Mouse (Mus musculus) liver, postnatal 0 days (tissue): ENCODE results near the gene Krtap4-1. TPM values are rescaled to one million over a fixed set of nuclear protein-coding genes. Genes with fewer than 3 reads are reported as not detected.
"Not testable (repeated sequence)": the region's sequence is repeated elsewhere in the genome, so short reads cannot be mapped to it uniquely, and the experiment has no call there.

Source experiments
- ATAC-seq: fragments of 200-750 bp; cut with Nextera tagmentation; 2 replicates; pipeline ENCODE4 v1.8.0; 2017; ENCODE audit warnings: mild to moderate bottlenecking, moderate library complexity
- DNase-seq: peaks from one replicate; pipeline ENCODE4 v3.0.0-alpha.2; 2016
- H3K27ac ChIP-seq: fragments of 300-500 bp; sonication (generic); 2 replicates; pipeline ENCODE4 v1.5.1; 2014; ENCODE audit warnings: antibody characterized with exemption, moderate library complexity, mild to moderate bottlenecking, low read depth
- H3K27me3 ChIP-seq: fragments of 300-500 bp; sonication (generic); 2 replicates; pipeline ENCODE4 v1.6.1; 2014; ENCODE audit warnings: low read length, control low read depth, mixed read lengths; ENCODE audit not compliant: insufficient read depth
- H3K36me3 ChIP-seq: fragments of 300-500 bp; sonication (generic); replicated peaks from 2 replicates; pipeline ENCODE4 v1.6.1; 2014; ENCODE audit warnings: mild to moderate bottlenecking, control low read depth, low read length, moderate library complexity, mixed read lengths; ENCODE audit not compliant: insufficient read depth
- H3K4me1 ChIP-seq: fragments of 300-500 bp; sonication (generic); 2 replicates; pipeline ENCODE4 v1.6.1; 2014; ENCODE audit warnings: antibody characterized with exemption, mild to moderate bottlenecking, control low read depth; ENCODE audit not compliant: insufficient read depth
- H3K4me2 ChIP-seq: fragments of 300-500 bp; sonication (generic); 2 replicates; pipeline ENCODE4 v1.6.1; 2014; ENCODE audit warnings: low read depth, mild to moderate bottlenecking, low read length, moderate library complexity, mixed read lengths
- H3K4me3 ChIP-seq: fragments of 300-500 bp; sonication (generic); 2 replicates; pipeline ENCODE4 v1.5.1; 2014; ENCODE audit warnings: low read depth, low read length
- H3K9ac ChIP-seq: fragments of 300-500 bp; sonication (generic); replicated peaks from 2 replicates; pipeline ENCODE4 v1.6.1; 2014; ENCODE audit warnings: mild to moderate bottlenecking, moderate library complexity
- H3K9me3 ChIP-seq: fragments of 300-500 bp; sonication (generic); 2 replicates; pipeline ENCODE4 v1.6.1; 2016; ENCODE audit warnings: mild to moderate bottlenecking, control low read depth, low read length, mixed read lengths
- CTCF ChIP-seq: sonication (generic); IDR thresholded peaks from 2 replicates; pipeline ENCODE4 v1.5.1; 2016; ENCODE audit warnings: antibody characterized with exemption, low read depth
- EP300 ChIP-seq: IDR thresholded peaks from 2 replicates; pipeline ENCODE4 v1.6.1; 2016; ENCODE audit warnings: antibody characterized with exemption, low read depth, mild to moderate bottlenecking
- WGBS: fragments of 180-500 bp; shearing (Covaris S2); extraction: QIAGEN DNeasy Blood & Tissue Kit; methylation state at CpG from one replicate; pipeline ENCODE4 v1.1.7; 2014; ENCODE audit not compliant: insufficient replicate concordance; 5-methylcytosine and 5-hydroxymethylcytosine counted together
- polyA plus RNA-seq: library from polyadenylated mRNA; unstranded; fragments of >200 nt; fragmentation: Nextera tagmentation; extraction: Ambion mirVana; gene quantifications from 2 replicates; pipeline ENCODE4 v1.2.1, GENCODE M21; 2015

Gene Krtap4-1
- polyA plus RNA-seq, 1 experiment from 2014 or later = not detected

GRCm38 (mm10) chr11:99634653-99635134 is 6.7 kb upstream of the Krtap4-1 start, which contains the start of gene Krtap4-2:
TSS of gene Krtap4-2 (minus strand) at chr11:99635084.
- WGBS = 32% methylated on average over 8 of the region's 8 CpGs
- H3K27ac ChIP-seq = no peak within 1 kb of the TSS
- no peaks in the 10 kb centered on the region for H3K9me3 ChIP-seq
- TF ChIP-seq CTCF = no peak
- H3K4me1 ChIP-seq = no peaks in the 10 kb centered on the region
- H3K27me3 ChIP-seq = no peaks in the 10 kb centered on the region
- DNase-seq (no peak), ATAC-seq (no peak)
- H3K36me3 ChIP-seq = no peaks in the 10 kb centered on the region
- H3K9ac ChIP-seq = no peak within 1 kb of the TSS
- no peak within 1 kb of the TSS for H3K4me3 ChIP-seq
- H3K4me2 ChIP-seq = no peak within 1 kb of the TSS

DNA sequence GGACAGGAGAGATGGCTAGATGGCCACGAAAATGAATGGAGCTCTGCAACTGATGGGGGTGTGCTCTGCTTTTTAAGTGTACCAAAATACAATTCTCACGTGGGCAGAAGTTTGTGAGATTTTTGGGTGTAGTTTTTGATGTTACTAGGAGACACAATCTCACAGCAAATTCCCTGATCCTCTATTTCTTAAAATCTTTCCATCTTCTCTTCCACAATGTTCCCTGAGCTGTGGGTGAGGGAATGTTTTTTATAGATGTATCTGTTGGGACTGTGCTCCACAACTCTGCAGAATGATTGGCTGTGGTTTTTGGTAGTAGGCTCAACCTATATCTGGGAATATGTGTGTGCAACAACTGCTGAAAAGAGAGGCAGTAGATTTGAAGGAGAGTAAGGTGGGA is 5.3 kb upstream of the Krtap4-1 start:
- Histone ChIP-seq H3K27me3 (no peaks in the 10 kb centered on the region), H3K4me2 (no peak overlapping the region), H3K9me3 (no peaks in the 10 kb centered on the region), H3K4me1 (no peaks in the 10 kb centered on the region), H3K4me3 (no peak overlapping the region), H3K36me3 (no peaks in the 10 kb centered on the region), H3K27ac (no peak overlapping the region), H3K9ac (no peak overlapping the region)
- no peak for ATAC-seq
- WGBS = 53% methylated on average over 2 of the region's 2 CpGs
- TF ChIP-seq EP300 (no peak), CTCF (no peak)
- DNase-seq = no peak

DNA sequence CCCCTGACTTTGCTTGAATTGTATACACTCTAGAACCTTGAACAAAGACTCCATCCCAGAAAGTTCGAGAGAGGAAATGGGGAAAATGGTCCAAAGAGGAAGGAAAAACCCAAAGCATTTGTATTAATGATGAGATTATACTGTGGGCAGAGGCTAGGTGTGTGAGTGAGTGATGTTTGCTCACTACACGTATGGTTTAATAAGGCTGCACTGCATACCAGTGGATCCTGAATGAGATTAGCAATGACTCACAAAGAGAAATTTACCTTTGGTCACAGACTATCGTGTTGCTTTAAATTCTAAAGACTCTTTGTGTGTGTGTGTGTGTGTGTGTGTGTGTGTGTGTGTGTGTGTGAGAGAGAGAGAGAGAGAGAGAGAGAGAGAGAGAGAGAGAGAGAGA is 2.9 kb upstream of the Krtap4-1 start:
- no peak for ATAC-seq
- DNase-seq = no peak
- Histone ChIP-seq H3K27me3 (no peaks in the 10 kb centered on the region), H3K4me2 (no peak overlapping the region), H3K9ac (no peak overlapping the region), H3K4me3 (no peak overlapping the region), H3K9me3 (no peaks in the 10 kb centered on the region), H3K4me1 (no peaks in the 10 kb centered on the region), H3K36me3 (no peaks in the 10 kb centered on the region), H3K27ac (no peak overlapping the region)
- TF ChIP-seq CTCF (no peak), EP300 (no peak)
- WGBS = 63% methylated on average over 3 of the region's 3 CpGs

GRCm38 (mm10) chr11:99620335-99620734 is 7.7 kb downstream of the Krtap4-1 start, which contains the start of gene Gm11562:
TSS of gene Gm11562 (minus strand) at chr11:99620435.
- ATAC-seq = no peak
- Histone ChIP-seq H3K4me1 (no peaks in the 10 kb centered on the region), H3K36me3 (no peaks in the 10 kb centered on the region), H3K27ac (no peak within 1 kb of the TSS), H3K4me3 (no peak within 1 kb of the TSS), H3K27me3 (no peaks in the 10 kb centered on the region), H3K4me2 (no peak within 1 kb of the TSS), H3K9me3 (no peaks in the 10 kb centered on the region), H3K9ac (no peak within 1 kb of the TSS)
- no peak for DNase-seq
- WGBS = 71% methylated on average over 2 of the region's 2 CpGs
- no peak for TF ChIP-seq EP300
- TF ChIP-seq CTCF = no peak

DNA sequence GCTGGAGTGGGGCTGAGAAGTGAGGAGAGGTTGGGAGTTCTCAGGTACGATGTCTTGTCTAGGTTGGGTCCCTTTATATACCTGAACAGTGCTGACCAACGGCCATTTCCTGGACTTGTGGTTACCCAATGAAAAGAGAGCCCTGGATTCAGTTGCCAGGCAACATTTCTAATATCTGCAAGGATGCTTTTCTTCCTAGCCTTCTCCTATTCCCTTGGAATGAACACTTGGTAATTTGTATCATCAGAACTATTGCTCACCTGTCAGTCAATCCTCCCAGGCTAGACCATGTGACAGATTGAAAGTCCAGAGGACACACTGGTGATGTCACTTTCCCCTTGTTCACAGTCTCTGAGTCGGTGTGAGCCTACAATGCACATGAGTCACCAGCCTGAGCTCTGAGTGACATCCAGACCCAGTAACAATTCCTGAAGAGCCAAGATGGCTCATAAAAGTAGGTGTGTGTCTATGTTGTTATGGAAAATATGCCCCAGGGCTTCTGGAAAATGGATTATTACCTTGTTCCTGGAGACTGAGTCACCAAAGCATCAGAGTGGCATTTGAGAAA is 13.2 kb downstream of the Krtap4-1 start, which contains the start of gene Krtap2-4:
Gene Krtap2-4 (minus strand): TSS at position 51 of the 568 bp plus-strand sequence.
- no peaks in the 10 kb centered on the region for H3K9me3 ChIP-seq
- no peaks in the 10 kb centered on the region for H3K27me3 ChIP-seq
- no peak for TF ChIP-seq CTCF
- TF ChIP-seq EP300 = no peak
- DNase-seq = no peak
- 61% methylated on average over 3 of the region's 3 CpGs for WGBS
- H3K4me3 ChIP-seq = no peak within 1 kb of the TSS
- H3K4me2 ChIP-seq = no peak within 1 kb of the TSS
- no peak within 1 kb of the TSS for H3K9ac ChIP-seq
- no peak within 1 kb of the TSS for H3K27ac ChIP-seq
- no peaks in the 10 kb centered on the region for H3K36me3 ChIP-seq
- ATAC-seq = no peak
- H3K4me1 ChIP-seq = no peaks in the 10 kb centered on the region

- H3K27ac ChIP-seq, H3K36me3 ChIP-seq, DNase-seq, H3K9me3 ChIP-seq, H3K4me1 ChIP-seq, H3K4me3 ChIP-seq, H3K27me3 ChIP-seq, ATAC-seq, H3K4me2 ChIP-seq, H3K9ac ChIP-seq: not testable (repeated sequence)
- WGBS = 64% methylated on average over 1 of the region's 2 CpGs
Measured at GRCm38 (mm10) chr11:99610089-99610488, 17.9 kb downstream of the Krtap4-1 start, which contains the start of gene Gm11937. TSS of gene Gm11937 (minus strand) at chr11:99610189.
